Mouse (Mus musculus) lung, embryonic 14.5 days (tissue): ENCODE data around the gene Ppp4r4. TPM values are rescaled to one million over a fixed set of nuclear protein-coding genes. Genes with fewer than 3 reads are reported as not detected.
"Not testable (repeated sequence)": the region's sequence is repeated elsewhere in the genome, so short reads cannot be mapped to it uniquely, and the experiment has no call there.

ENCODE experiments used
- ATAC-seq: fragments of 200-750 bp; cut with Nextera tagmentation; 2 replicates; pipeline ENCODE4 v1.8.0; 2017; ENCODE audit warnings: mild to moderate bottlenecking, moderate TSS enrichment, moderate library complexity; ENCODE audit not compliant: insufficient read depth
- DNase-seq: peaks from one replicate; pipeline ENCODE4 v3.0.0-alpha.2; 2015
- H3K27ac ChIP-seq: fragments of 300-500 bp; sonication (generic); 2 replicates; pipeline ENCODE4 v1.5.1; 2014; ENCODE audit warnings: low read depth, mild to moderate bottlenecking, moderate library complexity
- H3K27me3 ChIP-seq: fragments of 300-500 bp; sonication (generic); 2 replicates; pipeline ENCODE4 v1.6.1; 2014; ENCODE audit warnings: low read length, control low read depth; ENCODE audit not compliant: insufficient read depth
- H3K36me3 ChIP-seq: fragments of 300-500 bp; sonication (generic); 2 replicates; pipeline ENCODE4 v1.6.1; 2014; ENCODE audit warnings: control low read depth; ENCODE audit not compliant: insufficient read depth
- H3K4me1 ChIP-seq: fragments of 300-500 bp; sonication (generic); 2 replicates; pipeline ENCODE4 v1.6.1; 2014; ENCODE audit warnings: antibody characterized with exemption, control low read depth; ENCODE audit not compliant: insufficient read depth
- H3K4me2 ChIP-seq: fragments of 300-500 bp; sonication (generic); 2 replicates; pipeline ENCODE4 v1.6.1; 2014; ENCODE audit warnings: mild to moderate bottlenecking
- H3K4me3 ChIP-seq: fragments of 300-500 bp; sonication (generic); 2 replicates; pipeline ENCODE4 v1.5.1; 2014; ENCODE audit warnings: low read depth, low read length
- H3K9ac ChIP-seq: fragments of 300-500 bp; sonication (generic); 2 replicates; pipeline ENCODE4 v1.6.1; 2014
- H3K9me3 ChIP-seq: fragments of 300-500 bp; sonication (generic); 2 replicates; pipeline ENCODE4 v1.6.1; 2016; ENCODE audit warnings: low read depth, low read length, control low read depth
- CTCF ChIP-seq: IDR thresholded peaks from 2 replicates; pipeline ENCODE4 v1.5.1; 2016; ENCODE audit warnings: antibody characterized with exemption, low read depth
- WGBS: fragments of 180-500 bp; shearing (Covaris S2); extraction: QIAGEN DNeasy Blood & Tissue Kit; methylation state at CpG from one replicate; pipeline ENCODE4 v1.1.7; 2014; 5-methylcytosine and 5-hydroxymethylcytosine counted together
- polyA plus RNA-seq: library from polyadenylated mRNA; unstranded; fragments of >200 nt; fragmentation: Nextera tagmentation; extraction: Ambion mirVana; gene quantifications from 2 replicates; pipeline ENCODE4 v1.2.1, GENCODE M21; 2014

Gene Ppp4r4
- polyA plus RNA-seq: 1.6 TPM in 2 replicates

- Histone ChIP-seq H3K9ac (peak within 1 kb of the TSS; percentile 65), H3K4me2 (peak within 1 kb of the TSS; percentile 97), H3K27me3 (peaks cover 13% of the 10 kb centered on the region), H3K4me1 (peaks cover 7% of the 10 kb centered on the region; the same call in 1 of the 2 replicates), H3K9me3 (no peaks in the 10 kb centered on the region), H3K27ac (no peak within 1 kb of the TSS), H3K36me3 (no peaks in the 10 kb centered on the region), H3K4me3 (peak within 1 kb of the TSS; percentile 64)
- WGBS: under 1% methylated on average over 71 of the region's 74 CpGs
- no peak for TF ChIP-seq CTCF
- ATAC-seq: peak; percentile 96
- peak; percentile 95 for DNase-seq
Observed at GRCm38 (mm10) chr12:103532020-103532648, at the start of gene Ppp4r4. Ppp4r4 (plus strand) TSS chr12:103532283.

GRCm38 (mm10) chr12:103482781-103483180 lies 49.3 kb upstream of the Ppp4r4 start:
- Histone ChIP-seq H3K4me1 (no peaks in the 10 kb centered on the region), H3K9ac (no peak overlapping the region), H3K27ac (no peak overlapping the region), H3K9me3 (no peaks in the 10 kb centered on the region), H3K4me2 (no peak overlapping the region), H3K36me3 (no peaks in the 10 kb centered on the region), H3K4me3 (no peak overlapping the region), H3K27me3 (no peaks in the 10 kb centered on the region)
- ATAC-seq (no peak), DNase-seq (no peak)
- 57% methylated on average over 2 of the region's 2 CpGs for WGBS
- no peak for TF ChIP-seq CTCF

- H3K4me1 ChIP-seq, H3K27me3 ChIP-seq, DNase-seq, H3K4me3 ChIP-seq, ATAC-seq, H3K9ac ChIP-seq, H3K27ac ChIP-seq, H3K9me3 ChIP-seq, H3K4me2 ChIP-seq, H3K36me3 ChIP-seq: not testable (repeated sequence)
- WGBS: 56% methylated on average over 9 of the region's 9 CpGs
Observed at GRCm38 (mm10) chr12:103484200-103484972, 47.7 kb upstream of the Ppp4r4 start.

GRCm38 (mm10) chr12:103486726-103487125 lies 45.4 kb upstream of the Ppp4r4 start:
- DNase-seq (no peak), ATAC-seq (no peak)
- no peaks in the 10 kb centered on the region for H3K9me3 ChIP-seq
- H3K4me1 ChIP-seq: no peaks in the 10 kb centered on the region
- no peak overlapping the region for H3K4me2 ChIP-seq
- H3K4me3 ChIP-seq: no peak overlapping the region
- no peak for TF ChIP-seq CTCF
- no peak overlapping the region for H3K9ac ChIP-seq
- H3K27ac ChIP-seq: no peak overlapping the region
- no peaks in the 10 kb centered on the region for H3K27me3 ChIP-seq
- H3K36me3 ChIP-seq: no peaks in the 10 kb centered on the region
- WGBS: 81% methylated on average over 1 of the region's 1 CpGs

GRCm38 (mm10) chr12:103487276-103487675 lies 44.8 kb upstream of the Ppp4r4 start:
- Histone ChIP-seq H3K27me3 (no peaks in the 10 kb centered on the region), H3K4me2 (no peak overlapping the region), H3K4me1 (no peaks in the 10 kb centered on the region), H3K36me3 (no peaks in the 10 kb centered on the region), H3K9me3 (no peaks in the 10 kb centered on the region), H3K9ac (no peak overlapping the region), H3K27ac (no peak overlapping the region), H3K4me3 (no peak overlapping the region)
- ATAC-seq (no peak), DNase-seq (no peak)
- no peak for TF ChIP-seq CTCF
- WGBS: 46% methylated on average over 4 of the region's 4 CpGs

- Histone ChIP-seq H3K4me2 (no peak overlapping the region), H3K27me3 (no peaks in the 10 kb centered on the region), H3K27ac (no peak overlapping the region), H3K4me3 (no peak overlapping the region), H3K9me3 (no peaks in the 10 kb centered on the region), H3K4me1 (no peaks in the 10 kb centered on the region), H3K9ac (no peak overlapping the region), H3K36me3 (no peaks in the 10 kb centered on the region)
- ATAC-seq: no peak
- DNase-seq: no peak
- 66% methylated on average over 2 of the region's 2 CpGs for WGBS
- no peak for TF ChIP-seq CTCF
Observed at GRCm38 (mm10) chr12:103487750-103488149, 44.3 kb upstream of the Ppp4r4 start.

- Histone ChIP-seq H3K4me1 (no peaks in the 10 kb centered on the region), H3K9me3 (no peaks in the 10 kb centered on the region), H3K4me3 (no peak overlapping the region), H3K27me3 (no peaks in the 10 kb centered on the region), H3K9ac (no peak overlapping the region), H3K36me3 (no peaks in the 10 kb centered on the region), H3K4me2 (no peak overlapping the region), H3K27ac (no peak overlapping the region)
- DNase-seq (peak; percentile 10), ATAC-seq (no peak)
- no peak for TF ChIP-seq CTCF
- WGBS: 63% methylated on average over 3 of the region's 3 CpGs
Observed at GRCm38 (mm10) chr12:103491091-103491730, 40.9 kb upstream of the Ppp4r4 start.
